Mouse (Mus musculus): ENCODE measurements around the gene Slc20a1. TPM values are rescaled to one million over a fixed set of nuclear protein-coding genes. Genes with fewer than 3 reads are reported as not detected.

The Slc20a1 gene
- polyA plus RNA-seq, 1 experiment from 2014 or later = 8.9 TPM

- Histone ChIP-seq H3K9ac (ENCODE audit: low read length) (no peak overlapping the region), H3K4me2 (replicated peaks; ENCODE audit: low read depth) (no peak overlapping the region), H3K27me3 (ENCODE audit: control insufficient read depth, insufficient read depth, low read length) (no peaks in the 10 kb centered on the region), H3K36me3 (ENCODE audit: control insufficient read depth, insufficient read depth, low read length) (no peaks in the 10 kb centered on the region), H3K4me1 (replicated peaks; ENCODE audit: control insufficient read depth, insufficient read depth) (no peaks in the 10 kb centered on the region), H3K27ac (replicated peaks) (no peak overlapping the region), H3K9me3 (ENCODE audit: control insufficient read depth, low read length) (no peaks in the 10 kb centered on the region), H3K4me3 (ENCODE audit: low read depth, low read length) (no peak overlapping the region)
- WGBS = 63% methylated on average over 7 of the region's 7 CpGs
- ATAC-seq (ENCODE audit: low FRiP score, low TSS enrichment) (0 out of 2 replicates have a peak, but pooled peaks have one; percentile 18), DNase-seq (ENCODE audit: low spot score) (no peak)
- no peak for TF ChIP-seq CTCF (IDR thresholded peaks at IDR 0.05; ENCODE audit: low read depth)
- TF ChIP-seq EP300 (optimal IDR thresholded peaks at IDR 0.05) = no peak
Observed at GRCm38 (mm10) chr2:129246436-129246835, 47.9 kb downstream of the Slc20a1 start.

GRCm38 (mm10) chr2:129246924-129247323 is 48.4 kb downstream of the Slc20a1 start:
- DNase-seq (ENCODE audit: low spot score) (no peak), ATAC-seq (ENCODE audit: low FRiP score, low TSS enrichment) (no peak)
- no peaks in the 10 kb centered on the region for H3K9me3 ChIP-seq (ENCODE audit: control insufficient read depth, low read length)
- no peak overlapping the region for H3K27ac ChIP-seq (replicated peaks)
- WGBS = 92% methylated on average over 12 of the region's 12 CpGs
- no peaks in the 10 kb centered on the region for H3K27me3 ChIP-seq (ENCODE audit: control insufficient read depth, insufficient read depth, low read length)
- H3K36me3 ChIP-seq (ENCODE audit: control insufficient read depth, insufficient read depth, low read length) = no peaks in the 10 kb centered on the region
- no peaks in the 10 kb centered on the region for H3K4me1 ChIP-seq (replicated peaks; ENCODE audit: control insufficient read depth, insufficient read depth)
- H3K9ac ChIP-seq (ENCODE audit: low read length) = no peak overlapping the region
- no peak for TF ChIP-seq CTCF (IDR thresholded peaks at IDR 0.05; ENCODE audit: low read depth)
- no peak for TF ChIP-seq EP300 (optimal IDR thresholded peaks at IDR 0.05)
- no peak overlapping the region for H3K4me2 ChIP-seq (replicated peaks; ENCODE audit: low read depth)
- H3K4me3 ChIP-seq (ENCODE audit: low read depth, low read length) = no peak overlapping the region

GRCm38 (mm10) chr2:129247707-129248121 is 49.1 kb downstream of the Slc20a1 start:
- no peaks in the 10 kb centered on the region for H3K4me1 ChIP-seq (replicated peaks; ENCODE audit: control insufficient read depth, insufficient read depth)
- no peaks in the 10 kb centered on the region for H3K36me3 ChIP-seq (ENCODE audit: control insufficient read depth, insufficient read depth, low read length)
- H3K27ac ChIP-seq (replicated peaks) = no peak overlapping the region
- TF ChIP-seq CTCF (IDR thresholded peaks at IDR 0.05; ENCODE audit: low read depth) = no peak
- TF ChIP-seq EP300 (optimal IDR thresholded peaks at IDR 0.05) = no peak
- no peaks in the 10 kb centered on the region for H3K27me3 ChIP-seq (ENCODE audit: control insufficient read depth, insufficient read depth, low read length)
- H3K4me3 ChIP-seq (ENCODE audit: low read depth, low read length) = no peak overlapping the region
- ATAC-seq (ENCODE audit: low FRiP score, low TSS enrichment) (peak; percentile 65), DNase-seq (ENCODE audit: low spot score) (no peak)
- no peak overlapping the region for H3K9ac ChIP-seq (ENCODE audit: low read length)
- WGBS = 69% methylated on average over 7 of the region's 7 CpGs
- no peaks in the 10 kb centered on the region for H3K9me3 ChIP-seq (ENCODE audit: control insufficient read depth, low read length)
- no peak overlapping the region for H3K4me2 ChIP-seq (replicated peaks; ENCODE audit: low read depth)

GRCm38 (mm10) chr2:129249321-129249720 is 50.8 kb downstream of the Slc20a1 start:
- Histone ChIP-seq H3K4me2 (replicated peaks; ENCODE audit: low read depth) (no peak overlapping the region), H3K9ac (ENCODE audit: low read length) (no peak overlapping the region), H3K27me3 (ENCODE audit: control insufficient read depth, insufficient read depth, low read length) (no peaks in the 10 kb centered on the region), H3K4me1 (replicated peaks; ENCODE audit: control insufficient read depth, insufficient read depth) (no peaks in the 10 kb centered on the region), H3K27ac (replicated peaks) (no peak overlapping the region), H3K9me3 (ENCODE audit: control insufficient read depth, low read length) (no peaks in the 10 kb centered on the region), H3K4me3 (ENCODE audit: low read depth, low read length) (no peak overlapping the region), H3K36me3 (ENCODE audit: control insufficient read depth, insufficient read depth, low read length) (no peaks in the 10 kb centered on the region)
- WGBS = 41% methylated on average over 1 of the region's 1 CpGs
- TF ChIP-seq EP300 (optimal IDR thresholded peaks at IDR 0.05) = no peak
- no peak for TF ChIP-seq CTCF (IDR thresholded peaks at IDR 0.05; ENCODE audit: low read depth)
- no peak for DNase-seq (ENCODE audit: low spot score)
- no peak for ATAC-seq (ENCODE audit: low FRiP score, low TSS enrichment)

GRCm38 (mm10) chr2:129252836-129253630 is 54.5 kb downstream of the Slc20a1 start:
- Histone ChIP-seq H3K4me1 (replicated peaks; ENCODE audit: control insufficient read depth, insufficient read depth) (no peaks in the 10 kb centered on the region), H3K27ac (replicated peaks) (no peak overlapping the region), H3K9me3 (ENCODE audit: control insufficient read depth, low read length) (no peaks in the 10 kb centered on the region), H3K36me3 (ENCODE audit: control insufficient read depth, insufficient read depth, low read length) (no peaks in the 10 kb centered on the region), H3K4me3 (ENCODE audit: low read depth, low read length) (no peak overlapping the region), H3K9ac (ENCODE audit: low read length) (no peak overlapping the region), H3K4me2 (replicated peaks; ENCODE audit: low read depth) (no peak overlapping the region), H3K27me3 (ENCODE audit: control insufficient read depth, insufficient read depth, low read length) (no peaks in the 10 kb centered on the region)
- 84% methylated on average over 19 of the region's 19 CpGs for WGBS
- DNase-seq (ENCODE audit: low spot score) (no peak), ATAC-seq (ENCODE audit: low FRiP score, low TSS enrichment) (no peak)
- TF ChIP-seq EP300 (optimal IDR thresholded peaks at IDR 0.05) (no peak), CTCF (IDR thresholded peaks at IDR 0.05; ENCODE audit: low read depth) (no peak)

GRCm38 (mm10) chr2:129253631-129253970 is 55.0 kb downstream of the Slc20a1 start:
- H3K4me3 ChIP-seq (ENCODE audit: low read depth, low read length) = no peak overlapping the region
- no peak overlapping the region for H3K9ac ChIP-seq (ENCODE audit: low read length)
- ATAC-seq (ENCODE audit: low FRiP score, low TSS enrichment) (no peak), DNase-seq (ENCODE audit: low spot score) (no peak)
- H3K36me3 ChIP-seq (ENCODE audit: control insufficient read depth, insufficient read depth, low read length) = no peaks in the 10 kb centered on the region
- no peaks in the 10 kb centered on the region for H3K4me1 ChIP-seq (replicated peaks; ENCODE audit: control insufficient read depth, insufficient read depth)
- no peak overlapping the region for H3K27ac ChIP-seq (replicated peaks)
- H3K27me3 ChIP-seq (ENCODE audit: control insufficient read depth, insufficient read depth, low read length) = no peaks in the 10 kb centered on the region
- TF ChIP-seq CTCF (IDR thresholded peaks at IDR 0.05; ENCODE audit: low read depth) = no peak
- TF ChIP-seq EP300 (optimal IDR thresholded peaks at IDR 0.05) = no peak
- WGBS = 69% methylated on average over 2 of the region's 2 CpGs
- H3K9me3 ChIP-seq (ENCODE audit: control insufficient read depth, low read length) = no peaks in the 10 kb centered on the region
- H3K4me2 ChIP-seq (replicated peaks; ENCODE audit: low read depth) = no peak overlapping the region
